Mouse (Mus musculus): Measurements from ENCODE around the gene AC141477.1. TPM values are rescaled to one million over a fixed set of nuclear protein-coding genes. Genes with fewer than 3 reads are reported as not detected.

AC141477.1 gene
- total RNA-seq (2014; fragmentation: Nextera tagmentation) (11.7 TPM in 1 of 2 replicates, not detected in the other), total RNA-seq (2017) (7.6 TPM in 1 of 2 replicates, not detected in the other), polyA plus RNA-seq (2012) (not detected in 2 replicates)

DNA sequence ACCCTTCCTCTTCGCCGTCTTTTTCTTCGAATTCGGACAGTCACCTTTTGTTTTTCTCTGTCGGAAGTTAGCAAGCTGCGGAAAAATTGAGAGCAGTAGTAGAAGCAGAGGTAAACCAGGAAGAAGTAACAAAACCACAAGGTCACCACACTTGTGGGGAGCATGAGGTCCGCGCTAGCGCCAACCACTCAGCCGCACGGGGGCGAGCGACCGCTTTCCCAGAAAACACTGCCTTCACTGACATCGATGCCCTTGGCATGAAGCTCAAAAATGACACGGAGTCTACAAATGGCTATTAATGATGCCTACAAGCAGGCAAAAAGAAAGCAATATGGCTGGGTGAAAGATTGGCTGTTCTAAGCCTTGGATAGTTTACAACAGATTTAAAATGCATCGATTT is at the start of gene AC141477.1:
TSS of gene AC141477.1 (minus strand) at position 164 of the 400 bp plus-strand sequence.
- no peak for TF ChIP-seq POLR2AphosphoS5 (IDR thresholded peaks at IDR 0.05; ENCODE audit: insufficient replicate concordance, low read depth, low read length)
- TF ChIP-seq TAL1 (conservative IDR thresholded peaks at IDR 0.05; ENCODE audit: low read depth, low read length) = no peak
- TF ChIP-seq CTCF (IDR thresholded peaks at IDR 0.05; ENCODE audit: low read depth, low read length) = no peak
- no peak for TF ChIP-seq GATA1 (IDR thresholded peaks at IDR 0.05; ENCODE audit: borderline replicate concordance, low read length)
- TF ChIP-seq GATA2 (IDR thresholded peaks at IDR 0.05; ENCODE audit: borderline replicate concordance, low read depth, low read length) = no peak

DNA sequence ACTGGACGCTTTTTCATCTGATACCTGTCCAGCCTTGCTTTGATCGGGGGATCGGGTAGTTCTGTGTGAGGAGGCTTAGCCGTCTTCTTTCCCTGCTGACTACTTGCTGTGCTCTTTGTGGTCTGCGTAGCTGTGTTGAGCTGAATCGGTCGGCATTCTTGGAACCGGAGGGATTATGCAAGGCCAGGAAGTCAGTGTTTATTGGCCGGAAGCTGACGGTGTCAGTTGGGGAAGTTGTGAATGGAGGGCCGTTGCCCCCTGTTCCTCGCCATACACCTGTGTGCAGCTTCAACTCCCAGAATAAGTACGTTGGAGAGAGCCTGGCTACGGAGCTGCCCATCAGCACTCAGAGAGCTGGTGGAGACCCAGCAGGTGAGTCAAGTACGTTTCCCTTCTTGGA is 49.0 kb upstream of the AC141477.1 start:
- Histone ChIP-seq H3K36me3 (replicated peaks) (peaks cover 92% of the 10 kb centered on the region), H3K4me3 (ENCODE audit: low read depth, low read length) (no peak overlapping the region), H3K9me3 (replicated peaks) (no peaks in the 10 kb centered on the region), H3K27me3 (ENCODE audit: insufficient read depth, low read length) (no peaks in the 10 kb centered on the region), H3K4me1 (ENCODE audit: insufficient read depth, low read depth, low read length) (peaks cover 72% of the 10 kb centered on the region)
- ATAC-seq (ENCODE audit: extremely low read depth, insufficient number of reproducible peaks, low FRiP score, poor library complexity, severe bottlenecking) (no peak), DNase-seq (ENCODE audit: low spot score) (no peak)
- TF ChIP-seq GATA1 (IDR thresholded peaks at IDR 0.05; ENCODE audit: borderline replicate concordance, low read length) (no peak), TAL1 (conservative IDR thresholded peaks at IDR 0.05; ENCODE audit: low read depth, low read length) (no peak), GATA2 (IDR thresholded peaks at IDR 0.05; ENCODE audit: borderline replicate concordance, low read depth, low read length) (no peak), POLR2AphosphoS5 (IDR thresholded peaks at IDR 0.05; ENCODE audit: insufficient replicate concordance, low read depth, low read length) (no peak), CTCF (IDR thresholded peaks at IDR 0.05; ENCODE audit: low read depth, low read length) (no peak)

More for the DNA sequence above, at the start of gene AC141477.1:
- DNase-seq (ENCODE audit: low spot score) (no peak), ATAC-seq (ENCODE audit: extremely low read depth, insufficient number of reproducible peaks, low FRiP score, poor library complexity, severe bottlenecking) (no peak)
- H3K9me3 ChIP-seq (replicated peaks) = no peaks in the 10 kb centered on the region
- no peaks in the 10 kb centered on the region for H3K27me3 ChIP-seq (ENCODE audit: insufficient read depth, low read length)
- peaks cover 64% of the 10 kb centered on the region for H3K36me3 ChIP-seq (replicated peaks)
- H3K4me3 ChIP-seq (ENCODE audit: low read depth, low read length) = no peak within 1 kb of the TSS; the same call in 1 of the 2 replicates
- H3K4me1 ChIP-seq (ENCODE audit: insufficient read depth, low read depth, low read length) = peaks cover 45% of the 10 kb centered on the region

DNA sequence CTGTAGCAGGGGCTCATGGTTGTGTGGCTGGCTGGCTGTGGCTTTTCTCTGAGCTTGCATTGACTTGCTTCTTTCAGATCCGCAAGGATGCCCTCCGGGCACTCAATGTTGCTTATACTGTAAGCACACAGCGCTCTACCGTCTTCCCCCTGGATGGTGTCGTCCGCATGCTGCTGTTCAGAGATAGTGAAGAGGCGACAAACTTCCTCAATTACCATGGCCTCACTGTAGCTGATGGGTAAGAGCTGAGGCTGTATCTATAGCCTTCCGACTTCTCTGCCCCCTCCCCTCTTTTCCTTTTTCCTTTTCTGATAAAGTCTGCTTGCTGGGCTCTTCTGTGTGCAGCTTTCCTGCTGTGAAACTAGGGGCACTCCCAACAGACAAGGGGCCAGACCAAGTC is 48.0 kb upstream of the AC141477.1 start:
- H3K27me3 ChIP-seq (ENCODE audit: insufficient read depth, low read length) = no peaks in the 10 kb centered on the region
- no peaks in the 10 kb centered on the region for H3K9me3 ChIP-seq (replicated peaks)
- H3K4me1 ChIP-seq (ENCODE audit: insufficient read depth, low read depth, low read length) = peaks cover 63% of the 10 kb centered on the region
- DNase-seq (ENCODE audit: low spot score) (peak; percentile 67), ATAC-seq (ENCODE audit: extremely low read depth, insufficient number of reproducible peaks, low FRiP score, poor library complexity, severe bottlenecking) (peak; percentile 86)
- peaks cover 92% of the 10 kb centered on the region for H3K36me3 ChIP-seq (replicated peaks)
- TF ChIP-seq GATA1 (IDR thresholded peaks at IDR 0.05; ENCODE audit: borderline replicate concordance, low read length) = no peak
- no peak for TF ChIP-seq POLR2AphosphoS5 (IDR thresholded peaks at IDR 0.05; ENCODE audit: insufficient replicate concordance, low read depth, low read length)
- TF ChIP-seq TAL1 (conservative IDR thresholded peaks at IDR 0.05; ENCODE audit: low read depth, low read length) = peak; percentile 57
- TF ChIP-seq CTCF (IDR thresholded peaks at IDR 0.05; ENCODE audit: low read depth, low read length) = no peak
- no peak for TF ChIP-seq GATA2 (IDR thresholded peaks at IDR 0.05; ENCODE audit: borderline replicate concordance, low read depth, low read length)
- no peak overlapping the region; the same call in 1 of the 2 replicates for H3K4me3 ChIP-seq (ENCODE audit: low read depth, low read length)

DNA sequence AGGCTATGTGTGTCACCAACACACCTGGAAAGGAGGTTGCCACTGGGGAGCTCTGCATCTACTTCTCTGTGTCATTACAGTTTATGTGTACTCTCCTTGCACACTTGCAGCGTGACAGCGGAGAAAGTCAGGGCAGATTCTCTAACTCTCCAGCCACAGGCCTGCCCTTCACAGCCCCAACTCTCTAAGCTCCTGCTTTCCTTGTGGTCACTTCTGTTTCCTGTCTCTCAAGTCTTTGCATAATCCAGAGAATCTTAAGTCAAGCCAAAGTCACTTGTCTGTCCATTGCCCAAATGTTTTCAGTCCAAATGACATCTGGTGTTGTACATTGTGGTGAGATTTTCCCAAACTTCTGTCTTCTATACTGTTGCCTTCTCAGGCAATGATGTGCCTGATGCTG is 46.1 kb upstream of the AC141477.1 start:
- TF ChIP-seq TAL1 (conservative IDR thresholded peaks at IDR 0.05; ENCODE audit: low read depth, low read length) (no peak), CTCF (IDR thresholded peaks at IDR 0.05; ENCODE audit: low read depth, low read length) (no peak), GATA2 (IDR thresholded peaks at IDR 0.05; ENCODE audit: borderline replicate concordance, low read depth, low read length) (no peak), POLR2AphosphoS5 (IDR thresholded peaks at IDR 0.05; ENCODE audit: insufficient replicate concordance, low read depth, low read length) (no peak), GATA1 (IDR thresholded peaks at IDR 0.05; ENCODE audit: borderline replicate concordance, low read length) (no peak)
- Histone ChIP-seq H3K4me3 (ENCODE audit: low read depth, low read length) (no peak overlapping the region), H3K9me3 (replicated peaks) (no peaks in the 10 kb centered on the region), H3K4me1 (ENCODE audit: insufficient read depth, low read depth, low read length) (peaks cover 48% of the 10 kb centered on the region), H3K36me3 (replicated peaks) (peaks cover 95% of the 10 kb centered on the region), H3K27me3 (ENCODE audit: insufficient read depth, low read length) (no peaks in the 10 kb centered on the region)
- DNase-seq (ENCODE audit: low spot score) (no peak), ATAC-seq (ENCODE audit: extremely low read depth, insufficient number of reproducible peaks, low FRiP score, poor library complexity, severe bottlenecking) (no peak)

DNA sequence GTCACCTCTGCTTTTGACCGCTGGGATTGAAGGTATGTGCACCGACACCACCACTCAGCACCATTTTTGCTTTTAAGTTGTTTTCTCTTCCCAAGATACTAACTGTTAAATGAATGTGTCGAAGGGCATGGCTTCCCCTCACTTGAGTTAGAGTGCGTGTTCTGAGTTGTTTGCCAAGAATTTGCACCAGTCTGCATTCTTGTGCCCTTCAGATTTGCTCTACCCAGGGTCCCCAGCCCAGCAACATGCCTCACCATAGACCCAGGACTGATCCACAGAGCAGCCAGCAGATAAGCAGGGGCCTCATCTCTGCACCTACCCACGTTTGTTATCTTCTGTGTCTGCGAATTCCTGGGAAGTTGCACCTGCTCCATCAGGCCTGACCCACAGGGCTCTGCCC is 41.2 kb upstream of the AC141477.1 start:
- TF ChIP-seq GATA1 (IDR thresholded peaks at IDR 0.05; ENCODE audit: borderline replicate concordance, low read length) = no peak
- no peak for TF ChIP-seq CTCF (IDR thresholded peaks at IDR 0.05; ENCODE audit: low read depth, low read length)
- no peak for TF ChIP-seq POLR2AphosphoS5 (IDR thresholded peaks at IDR 0.05; ENCODE audit: insufficient replicate concordance, low read depth, low read length)
- TF ChIP-seq GATA2 (IDR thresholded peaks at IDR 0.05; ENCODE audit: borderline replicate concordance, low read depth, low read length) = no peak
- TF ChIP-seq TAL1 (conservative IDR thresholded peaks at IDR 0.05; ENCODE audit: low read depth, low read length) = no peak

DNA sequence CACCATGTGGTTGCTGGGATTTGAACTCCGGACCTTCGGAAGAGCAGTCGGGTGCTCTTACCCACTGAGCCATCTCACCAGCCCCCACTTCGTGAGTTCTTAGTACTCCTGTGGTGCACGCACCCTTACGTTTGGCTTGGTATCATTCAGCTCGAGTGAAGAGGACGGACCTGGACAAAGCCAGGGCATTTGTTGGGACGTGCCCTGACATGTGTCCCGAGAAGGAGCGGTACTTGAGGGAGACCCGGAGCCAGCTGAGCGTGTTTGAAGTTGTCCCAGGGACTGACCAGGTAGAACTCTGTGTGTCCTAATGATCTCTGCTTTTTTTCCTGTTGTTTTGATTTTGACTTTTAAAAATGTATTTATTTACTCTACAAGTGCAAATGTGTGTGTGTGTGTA is 40.6 kb upstream of the AC141477.1 start:
- peaks cover 97% of the 10 kb centered on the region for H3K36me3 ChIP-seq (replicated peaks)
- H3K4me1 ChIP-seq (ENCODE audit: insufficient read depth, low read depth, low read length) = peaks cover 3% of the 10 kb centered on the region
- DNase-seq (ENCODE audit: low spot score) (no peak), ATAC-seq (ENCODE audit: extremely low read depth, insufficient number of reproducible peaks, low FRiP score, poor library complexity, severe bottlenecking) (no peak)
- no peaks in the 10 kb centered on the region for H3K9me3 ChIP-seq (replicated peaks)
- H3K4me3 ChIP-seq (ENCODE audit: low read depth, low read length) = no peak overlapping the region
- TF ChIP-seq POLR2AphosphoS5 (IDR thresholded peaks at IDR 0.05; ENCODE audit: insufficient replicate concordance, low read depth, low read length) (no peak), GATA1 (IDR thresholded peaks at IDR 0.05; ENCODE audit: borderline replicate concordance, low read length) (no peak), GATA2 (IDR thresholded peaks at IDR 0.05; ENCODE audit: borderline replicate concordance, low read depth, low read length) (no peak), TAL1 (conservative IDR thresholded peaks at IDR 0.05; ENCODE audit: low read depth, low read length) (no peak), CTCF (IDR thresholded peaks at IDR 0.05; ENCODE audit: low read depth, low read length) (no peak)
- H3K27me3 ChIP-seq (ENCODE audit: insufficient read depth, low read length) = no peaks in the 10 kb centered on the region

More for the DNA sequence above, 41.2 kb upstream of the AC141477.1 start:
- peaks cover 97% of the 10 kb centered on the region for H3K36me3 ChIP-seq (replicated peaks)
- DNase-seq (ENCODE audit: low spot score) = no peak
- no peak overlapping the region for H3K4me3 ChIP-seq (ENCODE audit: low read depth, low read length)
- no peaks in the 10 kb centered on the region for H3K9me3 ChIP-seq (replicated peaks)
- H3K27me3 ChIP-seq (ENCODE audit: insufficient read depth, low read length) = no peaks in the 10 kb centered on the region
- peaks cover 9% of the 10 kb centered on the region for H3K4me1 ChIP-seq (ENCODE audit: insufficient read depth, low read depth, low read length)
- no peak for ATAC-seq (ENCODE audit: extremely low read depth, insufficient number of reproducible peaks, low FRiP score, poor library complexity, severe bottlenecking)
